Mouse (Mus musculus) testis, postnatal 10 days (tissue): ENCODE data around the gene F3.

Source experiments
- DNase-seq: peaks from one replicate; pipeline ENCODE4 v3.0.0; 2021; ENCODE audit warnings: low spot score

F3 gene

DNA sequence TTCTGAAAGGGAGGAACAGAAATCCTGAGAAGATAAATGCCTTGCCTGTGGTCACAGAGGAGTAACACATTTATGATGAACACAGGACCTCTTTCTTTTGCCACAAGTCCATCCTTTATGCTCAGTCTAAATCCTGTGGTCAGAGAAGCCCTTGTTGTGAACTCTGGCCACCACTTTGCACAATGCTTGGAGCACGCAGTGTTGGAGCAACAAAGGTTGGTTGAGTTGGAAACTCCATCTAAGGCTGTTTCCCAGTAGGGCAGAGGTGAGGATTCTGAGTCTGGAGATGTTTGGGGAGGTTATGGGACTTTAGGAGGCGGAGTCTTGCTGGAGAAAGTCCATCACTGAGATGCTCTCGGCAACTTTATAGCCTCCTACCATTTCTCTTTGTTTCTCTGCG is 16.2 kb upstream of the F3 start:
- DNase-seq: no peak

- no peak for DNase-seq
Observed at GRCm38 (mm10) chr3:121710894-121711531, 12.3 kb upstream of the F3 start.

DNA sequence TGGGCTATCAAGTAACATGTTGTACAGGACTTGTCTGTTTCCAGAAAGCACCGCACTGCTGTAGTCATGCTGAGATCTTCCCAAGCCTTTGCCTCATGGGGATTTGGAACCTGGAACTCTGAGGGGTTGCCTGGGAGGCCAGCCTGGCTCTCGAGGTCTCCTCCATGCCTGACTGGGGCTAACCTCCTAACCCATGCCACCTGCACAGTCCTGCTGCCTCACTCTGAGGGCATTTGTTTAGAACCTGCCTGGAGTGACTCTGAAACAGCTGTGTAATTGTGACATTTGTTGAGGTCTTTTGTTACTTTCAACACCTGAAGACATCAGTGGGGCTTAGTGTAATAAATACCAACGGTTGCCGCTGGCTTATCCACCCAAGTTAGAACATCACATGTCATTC is 11.1 kb upstream of the F3 start:
- DNase-seq: no peak

DNA sequence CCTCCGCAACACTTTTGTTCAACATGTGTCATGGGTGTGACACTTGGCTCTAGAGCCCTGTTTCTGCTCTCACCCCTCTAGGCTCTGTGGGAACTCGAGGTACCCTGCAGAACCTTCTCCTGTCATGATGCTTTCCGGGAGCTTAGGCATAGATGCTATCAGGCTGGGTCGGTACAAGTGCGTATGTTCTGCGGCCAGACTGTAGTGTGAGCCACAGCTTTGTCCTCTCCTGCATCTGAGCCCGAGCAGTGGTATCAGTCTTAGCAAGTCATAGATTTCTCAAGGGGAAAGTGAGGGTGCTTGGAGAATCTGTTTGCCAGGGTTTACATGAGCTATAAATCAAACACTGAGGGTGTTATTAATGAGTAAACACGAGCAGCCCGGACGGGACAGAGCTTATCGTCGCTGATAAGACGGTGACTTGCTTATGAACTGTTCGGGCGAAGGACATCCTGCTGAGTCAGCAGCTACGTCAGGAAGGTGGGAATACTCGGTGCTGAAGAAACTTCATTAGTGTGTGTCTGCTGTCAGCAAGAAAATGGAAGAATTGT is 10.1 kb upstream of the F3 start:
- no peak for DNase-seq

GRCm38 (mm10) chr3:121713816-121714215 is 9.5 kb upstream of the F3 start:
- no peak for DNase-seq

GRCm38 (mm10) chr3:121714461-121714860 is 8.9 kb upstream of the F3 start:
- no peak for DNase-seq

DNA sequence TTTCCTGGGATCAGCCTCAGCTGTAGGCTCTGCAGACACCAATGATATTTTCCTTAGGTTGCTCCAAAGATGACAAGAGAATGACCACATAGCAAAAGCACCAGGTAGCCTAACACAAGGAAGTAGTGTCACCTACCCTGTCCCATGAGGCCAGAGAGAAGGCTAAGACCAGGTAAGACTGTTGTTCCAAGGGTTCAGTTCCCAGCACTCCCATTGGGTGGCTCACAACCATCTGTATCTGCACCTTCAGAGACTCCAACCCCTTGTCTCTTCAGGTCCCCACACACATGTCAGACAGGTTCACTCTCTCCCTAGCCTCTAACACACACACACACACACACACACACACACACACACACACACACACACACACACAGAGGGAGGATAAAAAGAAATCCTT is 8.0 kb upstream of the F3 start:
- no peak for DNase-seq

DNA sequence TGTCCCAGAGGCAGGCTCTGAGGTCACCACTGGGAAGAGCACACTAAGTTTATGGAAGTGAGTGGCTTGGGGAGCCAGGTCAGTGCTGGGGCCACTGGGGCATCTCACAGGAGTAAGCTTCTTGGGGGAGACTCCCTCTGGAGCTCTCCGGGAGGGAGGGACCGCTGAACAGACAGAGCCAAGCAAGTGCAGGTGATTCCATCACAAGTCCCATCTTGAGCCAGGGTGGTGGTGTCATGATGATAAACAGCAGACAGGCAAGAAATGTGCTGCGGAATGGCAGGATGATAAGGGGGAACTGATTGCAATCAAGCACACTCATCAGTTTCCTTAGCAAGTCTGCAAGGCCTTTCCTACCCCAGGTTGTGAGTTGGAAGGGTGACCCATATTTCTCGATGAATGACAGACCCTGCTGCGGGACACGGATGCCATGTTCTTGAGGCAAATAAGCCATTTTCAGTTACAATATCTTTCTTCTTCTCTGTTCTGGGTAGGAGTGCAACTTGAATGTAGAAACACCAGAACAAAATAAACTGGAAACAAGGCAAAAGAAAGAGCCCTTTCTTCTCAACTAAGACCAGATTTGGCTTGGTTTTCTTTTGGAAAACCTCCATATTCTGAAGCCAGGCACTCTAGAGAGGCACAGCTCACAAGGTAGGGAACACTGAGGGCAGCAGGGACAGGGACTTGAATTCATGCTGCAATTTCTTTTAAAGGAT is 7.4 kb upstream of the F3 start:
- DNase-seq: peak; percentile 38

DNA sequence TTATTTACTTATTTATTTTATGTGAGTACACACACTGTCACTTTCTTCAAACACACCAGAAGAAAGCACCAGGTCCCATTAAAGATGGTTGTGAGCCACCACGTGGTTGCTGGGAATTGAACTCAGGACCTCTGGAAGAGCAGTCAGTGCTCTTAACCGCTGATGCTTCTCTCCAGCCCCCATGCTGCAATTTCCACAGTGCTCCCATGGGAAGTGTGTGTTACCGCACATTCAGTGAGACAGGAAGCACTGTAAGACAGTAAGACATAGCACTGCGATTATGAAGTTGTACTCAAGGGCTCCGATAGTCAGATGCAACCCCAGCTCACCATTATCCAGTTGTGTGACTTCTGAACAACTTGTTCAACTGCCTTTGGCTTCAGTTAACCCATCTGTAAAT is 6.9 kb upstream of the F3 start:
- DNase-seq: no peak

DNA sequence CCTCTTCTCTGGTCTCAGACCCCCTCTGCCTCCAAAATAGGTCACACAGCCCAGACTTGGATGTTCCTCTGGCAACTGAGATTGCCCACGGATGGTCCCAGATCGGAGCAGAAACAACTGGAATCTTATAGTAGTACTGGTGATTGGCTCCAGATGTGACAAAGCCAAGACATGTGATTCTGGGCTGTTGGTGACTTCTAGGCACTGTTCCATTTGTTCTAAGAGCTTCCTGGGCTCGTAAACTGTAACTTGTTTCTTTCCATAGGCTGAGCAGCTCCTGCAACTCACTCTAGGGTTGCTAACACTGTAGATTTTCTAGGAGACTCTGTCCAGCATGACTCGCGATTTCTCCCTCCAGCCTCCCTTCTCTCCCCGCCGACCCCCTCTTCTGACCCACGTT is 4.7 kb upstream of the F3 start:
- DNase-seq: no peak

DNA sequence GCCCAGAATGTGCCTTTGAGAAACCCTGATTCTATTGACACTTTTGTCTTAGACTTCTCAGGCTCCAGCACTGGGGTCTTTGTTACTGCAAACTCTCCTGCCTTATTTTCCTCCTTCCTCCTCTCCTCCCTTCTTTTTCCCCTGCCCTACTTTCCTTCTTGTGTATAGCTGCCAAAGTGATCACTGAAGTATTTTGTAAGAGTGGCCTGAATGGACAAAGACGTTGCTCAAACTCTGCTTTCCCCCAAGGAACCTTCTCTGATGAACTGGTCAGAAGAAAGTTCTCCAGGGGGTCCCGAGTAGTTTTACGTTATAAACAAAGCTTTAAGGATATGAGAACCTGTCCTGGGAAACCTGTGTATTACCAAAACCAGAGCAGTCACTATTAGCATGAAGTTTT is 3.6 kb upstream of the F3 start:
- DNase-seq: no peak

DNA sequence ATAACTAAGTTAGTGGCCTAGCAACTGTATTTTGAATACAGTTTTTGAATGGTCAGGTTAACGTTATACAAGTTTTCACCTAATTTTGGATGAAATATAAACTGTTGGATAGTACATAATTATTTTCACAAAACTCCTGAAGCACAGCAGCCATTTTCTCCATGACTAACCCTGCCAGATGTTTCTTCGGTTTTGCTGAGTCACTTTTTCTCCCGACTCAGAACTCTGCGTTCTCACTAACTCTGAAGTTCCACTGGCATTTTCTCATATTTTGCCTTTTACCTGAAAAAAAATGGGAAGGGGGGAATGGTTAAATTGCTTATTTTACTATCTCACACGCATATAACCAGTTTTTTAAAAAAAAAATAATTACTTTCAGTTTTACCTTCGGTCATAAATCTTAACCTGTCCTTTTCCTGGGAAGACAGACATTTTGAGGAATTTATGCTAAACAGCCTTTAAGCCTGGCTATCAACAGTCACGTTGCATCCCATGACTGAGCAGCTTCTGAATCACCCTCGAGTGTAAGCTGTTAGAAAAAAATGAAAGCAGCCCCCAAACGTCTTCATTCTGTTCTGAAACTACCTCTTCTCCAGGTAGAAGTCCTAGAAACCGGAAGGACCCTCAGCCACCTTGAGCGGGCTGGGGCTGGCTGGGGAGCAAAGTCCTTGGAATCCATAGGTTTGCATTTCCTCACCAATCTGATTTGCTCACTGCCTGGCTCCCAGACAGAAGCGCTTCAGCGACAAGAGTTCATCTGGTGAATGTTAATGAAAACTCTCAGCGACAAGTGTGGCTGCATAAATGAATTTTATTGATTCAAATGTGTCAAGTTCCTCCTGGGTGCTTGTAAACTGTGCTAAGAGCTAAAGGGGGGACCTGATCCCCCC is 2.3 kb upstream of the F3 start:
- DNase-seq: no peak

GRCm38 (mm10) chr3:121721691-121722070 is 1.7 kb upstream of the F3 start:
- no peak for DNase-seq

- peak; percentile 43 for DNase-seq
Observed at GRCm38 (mm10) chr3:121723968-121724524, 709 bp downstream of the F3 start.

GRCm38 (mm10) chr3:121724553-121724952 is 1.2 kb downstream of the F3 start:
- DNase-seq: no peak

DNA sequence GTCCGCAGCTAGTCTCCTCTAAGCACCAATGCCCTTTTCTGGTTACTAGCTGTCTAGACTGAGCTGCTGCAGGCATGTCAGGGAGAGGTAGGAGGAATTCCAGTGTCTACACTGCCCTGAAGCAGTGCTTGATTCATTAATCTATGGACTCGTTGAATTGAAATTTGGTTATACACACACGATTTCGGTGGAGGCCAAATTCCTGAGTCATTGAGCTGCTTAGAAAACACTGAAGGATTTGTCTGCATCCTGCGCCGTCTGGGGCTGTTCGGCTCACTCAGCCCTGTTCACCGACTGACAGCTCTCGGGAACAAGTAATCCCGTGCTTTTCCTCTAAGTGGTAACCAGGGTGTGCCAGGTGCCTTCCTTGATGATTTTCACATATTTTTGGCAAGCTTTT is 2.3 kb downstream of the F3 start:
- no peak for DNase-seq

- no peak for DNase-seq
Observed at GRCm38 (mm10) chr3:121729678-121730077, 6.3 kb downstream of the F3 start.

DNA sequence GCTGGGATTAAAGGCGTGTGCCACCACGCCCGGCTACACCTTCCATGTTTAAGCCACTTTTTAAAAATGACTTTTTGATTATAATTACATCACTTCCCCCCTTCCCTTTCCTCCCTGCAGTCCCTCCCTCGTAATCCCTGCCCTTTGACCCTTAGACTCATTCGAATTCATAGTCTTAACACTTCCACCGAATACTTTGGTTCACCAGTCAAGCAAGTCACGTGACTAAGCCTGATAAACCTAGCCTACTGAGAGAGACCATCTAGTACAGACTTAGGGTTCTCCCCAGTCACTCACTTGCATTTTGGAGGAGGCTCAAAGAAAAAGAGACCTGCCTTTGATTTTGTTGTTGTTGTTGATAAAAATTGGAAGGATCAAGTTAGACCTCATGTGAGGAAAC is 12.2 kb downstream of the F3 start:
- no peak for DNase-seq

- DNase-seq: peak; percentile 86
Observed at GRCm38 (mm10) chr3:121736025-121736744, 12.8 kb downstream of the F3 start.

DNA sequence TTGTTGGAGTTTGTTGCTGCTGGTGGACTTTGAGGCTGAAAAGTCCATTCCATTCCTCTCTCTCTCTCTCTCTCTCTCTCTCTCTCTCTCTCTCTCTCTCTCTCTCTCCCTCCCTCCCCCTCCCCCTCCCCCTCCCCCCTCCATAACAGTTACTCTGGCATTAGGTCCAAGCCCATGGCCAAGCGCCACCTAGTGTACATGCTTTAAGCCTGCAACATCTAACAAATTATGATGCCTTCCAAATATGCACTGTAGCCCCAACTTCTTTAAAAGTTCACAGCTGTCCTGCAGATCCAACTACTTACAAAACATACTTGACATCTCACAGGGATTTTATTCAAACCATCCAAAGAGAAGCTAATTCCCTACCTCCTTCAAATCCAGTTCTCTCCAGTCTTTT is 14.1 kb downstream of the F3 start:
- DNase-seq: peak; percentile 75

DNA sequence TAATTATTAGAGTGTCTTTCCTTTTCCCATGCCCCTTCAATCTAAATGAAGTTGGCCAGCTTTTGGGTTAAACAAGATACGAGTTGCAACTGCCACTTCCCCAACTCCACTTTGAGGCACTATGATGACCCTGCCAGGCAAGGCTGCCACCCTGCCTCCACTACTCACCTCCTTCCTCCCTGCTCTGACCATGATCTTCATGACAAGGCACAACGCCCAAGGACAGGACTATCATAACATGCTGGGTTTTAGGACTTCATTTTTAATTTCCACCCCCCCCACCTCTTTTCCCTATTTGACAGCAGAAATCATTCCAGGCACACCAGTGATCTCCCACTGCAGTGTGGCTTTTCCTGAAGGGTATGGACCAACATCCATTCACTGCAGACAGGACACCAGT is 14.6 kb downstream of the F3 start:
- DNase-seq: no peak
